Mouse (Mus musculus) CH12.LX (cell line): ENCODE data around the gene BC035044. TPM values are rescaled to one million over a fixed set of nuclear protein-coding genes. Genes with fewer than 3 reads are reported as not detected.

Experiments used
- DNase-seq: peaks from one replicate; pipeline ENCODE4 v3.0.0-alpha.2; 2013; ENCODE audit errors: extremely low read depth
- H3K27ac ChIP-seq: 2 replicates; pipeline ENCODE4 v1.5.1; 2012; ENCODE audit warnings: low read depth, mild to moderate bottlenecking, control low read depth, moderate library complexity; ENCODE audit not compliant: insufficient read depth
- H3K27me3 ChIP-seq: replicated peaks from 2 replicates; pipeline ENCODE3; 2012; ENCODE audit warnings: inconsistent platforms
- H3K36me3 ChIP-seq, 2 experiments: replicated peaks in 1 of 2; 2 replicates each; pipeline versions ENCODE3 to v1.6.1; 2012; ENCODE audit warnings: inconsistent platforms in 1 of 2, low read length in 1 of 2, mild to moderate bottlenecking in 1 of 2, mixed read lengths in 1 of 2, moderate library complexity in 1 of 2; ENCODE audit not compliant: control insufficient read depth in 1 of 2, insufficient read depth in 1 of 2
- H3K4me1 ChIP-seq, 2 experiments: 2 replicates each; pipeline ENCODE4 v1.6.1; 2012; ENCODE audit warnings: inconsistent platforms in 1 of 2, moderate library complexity in 1 of 2; ENCODE audit not compliant: insufficient read depth in 2 of 2, control insufficient read depth in 1 of 2
- H3K4me2 ChIP-seq: 2 replicates; pipeline ENCODE4 v1.6.1; 2012; ENCODE audit warnings: low read depth, mild to moderate bottlenecking, control low read depth; ENCODE audit not compliant: poor library complexity, insufficient read depth, severe bottlenecking
- H3K4me3 ChIP-seq, 3 experiments: fragments of 150-350 bp in 1 of 3; sonication (generic) in 1 of 3; replicated peaks in 1 of 3; 2 replicates each; pipeline versions ENCODE3 to v1.5.1; 2011 to 2012; ENCODE audit warnings: low read depth in 2 of 3, low read length in 2 of 3, mild to moderate bottlenecking in 2 of 3, moderate library complexity in 2 of 3, control low read depth in 1 of 3, improper control_type of control experiment in 1 of 3, inconsistent platforms in 1 of 3, mixed read lengths in 1 of 3; ENCODE audit not compliant: poor library complexity in 1 of 3
- H3K79me2 ChIP-seq: replicated peaks from 2 replicates; pipeline ENCODE4 v1.6.1; 2012; ENCODE audit warnings: mild to moderate bottlenecking, moderate library complexity; ENCODE audit not compliant: control insufficient read depth, poor library complexity, insufficient read depth, severe bottlenecking; ENCODE audit errors: extremely low read depth
- H3K9ac ChIP-seq: 2 replicates; pipeline ENCODE4 v1.6.1; 2012; ENCODE audit warnings: low read depth, mild to moderate bottlenecking, control low read depth, moderate library complexity; ENCODE audit not compliant: insufficient read depth
- H3K9me3 ChIP-seq: replicated peaks from 2 replicates; pipeline ENCODE3; 2012; ENCODE audit warnings: low read length, inconsistent platforms, mixed read lengths
- BHLHE40 ChIP-seq: IDR thresholded peaks from 2 replicates; pipeline ENCODE4 v1.6.1; 2011; ENCODE audit warnings: mild to moderate bottlenecking, low read depth, low read length, improper control_type of control experiment
- CHD1 ChIP-seq: IDR thresholded peaks from 2 replicates; pipeline ENCODE4 v1.6.1; 2012; ENCODE audit warnings: low read depth, low read length, improper control_type of control experiment, inconsistent platforms
- CHD2 ChIP-seq: IDR thresholded peaks from 2 replicates; pipeline ENCODE4 v1.6.1; 2011; ENCODE audit warnings: low read length, improper control_type of control experiment
- ETS1 ChIP-seq: conservative IDR thresholded peaks from 2 replicates; pipeline ENCODE4 v1.6.1; 2012; ENCODE audit warnings: low read depth, mild to moderate bottlenecking, inconsistent platforms, low read length, improper control_type of control experiment, moderate library complexity
- HCFC1 ChIP-seq: IDR thresholded peaks from 2 replicates; pipeline ENCODE4 v1.6.1; 2012; ENCODE audit warnings: low read depth, mild to moderate bottlenecking, inconsistent platforms, low read length, improper control_type of control experiment
- JUN ChIP-seq: IDR thresholded peaks from 2 replicates; pipeline ENCODE4 v1.6.1; 2011; ENCODE audit warnings: low read depth, mild to moderate bottlenecking, low read length, improper control_type of control experiment, moderate library complexity; ENCODE audit not compliant: insufficient read depth
- JUND ChIP-seq: conservative IDR thresholded peaks from 2 replicates; pipeline ENCODE4 v1.6.1; 2011; ENCODE audit warnings: low read depth, low read length, improper control_type of control experiment
- MAFK ChIP-seq: IDR thresholded peaks from 2 replicates; pipeline ENCODE4 v1.6.1; 2011; ENCODE audit warnings: low read length, improper control_type of control experiment; ENCODE audit not compliant: insufficient replicate concordance
- MAZ ChIP-seq: IDR thresholded peaks from 2 replicates; pipeline ENCODE4 v1.6.1; 2012; ENCODE audit warnings: low read depth, mild to moderate bottlenecking, inconsistent platforms, low read length, improper control_type of control experiment, moderate library complexity
- MXI1 ChIP-seq: IDR thresholded peaks from 2 replicates; pipeline ENCODE4 v1.6.1; 2011; ENCODE audit warnings: mild to moderate bottlenecking, low read depth, low read length, improper control_type of control experiment
- MYC ChIP-seq: IDR thresholded peaks from 2 replicates; pipeline ENCODE4 v1.6.1; 2011; ENCODE audit warnings: low read depth, mild to moderate bottlenecking, improper control_type of control experiment, low read length
- NELFE ChIP-seq: IDR thresholded peaks from 2 replicates; pipeline ENCODE4 v1.6.1; 2011; ENCODE audit warnings: low read depth, low read length, improper control_type of control experiment
- NRF1 ChIP-seq: IDR thresholded peaks from 2 replicates; pipeline ENCODE4 v1.6.1; 2014; ENCODE audit warnings: low read depth, mild to moderate bottlenecking, inconsistent platforms, low read length, improper control_type of control experiment, moderate library complexity
- TBP ChIP-seq: conservative IDR thresholded peaks from 2 replicates; pipeline ENCODE4 v1.6.1; 2011; ENCODE audit warnings: low read depth, low read length, improper control_type of control experiment
- USF1 ChIP-seq: IDR thresholded peaks from 2 replicates; pipeline ENCODE4 v1.6.1; 2014; ENCODE audit warnings: low read depth, mild to moderate bottlenecking, inconsistent platforms, low read length, improper control_type of control experiment
- USF2 ChIP-seq: conservative IDR thresholded peaks from 2 replicates; pipeline ENCODE4 v1.6.1; 2011; ENCODE audit warnings: low read depth, low read length, improper control_type of control experiment
- ZNF384 ChIP-seq: IDR thresholded peaks from 2 replicates; pipeline ENCODE4 v1.6.1; 2012; ENCODE audit warnings: low read depth, low read length, improper control_type of control experiment, inconsistent platforms
- dilution Hi-C: fragments of 300-500 bp; cut with MboI; formaldehyde crosslinking; loops from 2 replicates; pipeline ENCODE4 v1.14.3; 2020; ENCODE audit warnings: low sequenced_read_pairs; ENCODE audit not compliant: extremely low pct_unique_long_range_greater_than_20kb, extremely low pct_ligation_motif_present
- in situ Hi-C: fragments of 300-500 bp; cut with MboI; formaldehyde crosslinking; loops from 3 replicates; pipeline ENCODE4 v1.14.3; 2019; ENCODE audit warnings: low sequenced_read_pairs, low pct_ligation_motif_present, low pct_unique_long_range_greater_than_20kb, mixed read lengths
- polyA plus RNA-seq: library from polyadenylated mRNA; unstranded; fragments of >175 nt; gene quantifications from 2 replicates; pipeline ENCODE4 v1.2.1, GENCODE M21; 2012; ENCODE audit warnings: low read depth; ENCODE audit not compliant: insufficient read length
- total RNA-seq, 2 experiments: library from RNA; depleted of rRNA; stranded (reverse); fragments of 300-350 nt in 1 of 2; fragments of >200 nt in 1 of 2; gene quantifications; 2 replicates each; pipeline ENCODE4 v1.2.3; 2012 to 2014

The BC035044 gene
- total and polyA plus RNA-seq, 3 experiments = 49.7 to 121 (median 51.6) TPM

- no peak for TF ChIP-seq USF1
- no peak for TF ChIP-seq JUND
- TF ChIP-seq USF2 = no peak
- no peak for TF ChIP-seq ETS1
- TF ChIP-seq MAFK = 0 out of 2 replicates have a peak, but pooled peaks have one; percentile 12
- no peak for TF ChIP-seq JUN
- no peak for TF ChIP-seq MAZ
- peak; percentile 82 for TF ChIP-seq ZNF384
- TF ChIP-seq HCFC1 = no peak
- TF ChIP-seq MXI1 = no peak
- TF ChIP-seq NRF1 = peak; percentile 9; the same call in 1 of the 2 replicates
Observed at GRCm38 (mm10) chr6:128845319-128845979, 45.5 kb downstream of the BC035044 start (continued).

DNA sequence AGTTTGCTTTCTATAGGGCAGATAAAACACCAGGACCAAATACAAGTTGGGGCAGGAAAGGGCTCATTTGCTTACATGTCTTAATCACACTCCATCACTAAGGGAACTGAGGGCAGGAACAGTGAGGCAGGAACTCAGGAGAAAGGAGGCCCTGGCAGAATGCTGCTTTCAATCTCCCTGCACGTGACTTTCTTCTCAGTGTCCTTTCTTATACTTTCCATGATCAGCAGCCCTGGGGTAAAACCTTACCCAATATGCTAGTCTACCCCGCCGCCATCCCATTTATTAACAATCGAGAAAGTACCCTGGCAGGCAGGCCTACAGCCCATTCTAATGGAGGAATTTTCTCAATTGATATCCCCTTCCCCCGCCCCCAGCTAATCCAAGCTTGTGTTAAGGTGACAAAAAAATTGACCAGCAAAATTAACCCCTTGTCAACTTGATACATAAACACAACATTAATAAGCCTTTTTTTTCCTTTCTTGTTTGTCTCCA lies 46.3 kb downstream of the BC035044 start:
- peak overlapping the region; percentile 69 for H3K4me2 ChIP-seq
- TF ChIP-seq BHLHE40 (peak; percentile 83), CHD1 (0 out of 2 replicates have a peak, but pooled peaks have one; percentile 13), MYC (no peak), CHD2 (peak; percentile 41; the same call in 1 of the 2 replicates)
- TF ChIP-seq, all 38 proteins: peak for 3
- peak overlapping the region in 2 of 3 experiments; percentile 43 to 86 for H3K4me3 ChIP-seq

DNA sequence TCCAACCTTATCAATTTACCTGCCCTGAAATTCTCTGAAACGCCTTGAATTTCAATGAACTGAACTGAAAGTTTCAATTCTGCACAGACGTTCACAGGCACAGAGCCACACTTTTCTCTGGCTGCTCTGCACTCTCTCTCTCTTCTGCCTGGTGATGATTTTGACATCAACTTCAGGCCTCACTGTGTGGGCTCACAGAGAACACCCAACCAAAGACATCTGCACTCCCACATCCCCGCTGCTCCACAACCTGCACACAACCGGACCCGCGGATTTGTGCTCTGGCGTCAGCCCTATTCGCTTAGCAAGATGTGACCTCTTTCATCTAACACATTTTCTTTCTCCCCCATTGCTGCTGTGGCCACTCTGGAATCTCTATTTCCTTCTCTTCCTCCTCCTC lies 46.8 kb downstream of the BC035044 start:
- H3K27me3 ChIP-seq = no peaks in the 10 kb centered on the region
- peak overlapping the region; percentile 77 for H3K27ac ChIP-seq
- no peak for TF ChIP-seq USF2
- TF ChIP-seq CHD1 = peak; percentile 87; the same call in 1 of the 2 replicates
- TF ChIP-seq NELFE = no peak
- TF ChIP-seq ETS1 = no peak
- TF ChIP-seq TBP = peak; percentile 9; the same call in 1 of the 2 replicates

More for the DNA sequence above, 46.3 kb downstream of the BC035044 start:
- Histone ChIP-seq H3K27ac (peak overlapping the region; percentile 77), H3K9me3 (no peaks in the 10 kb centered on the region), H3K27me3 (no peaks in the 10 kb centered on the region), H3K9ac (peak overlapping the region; percentile 62), H3K4me1 (peaks cover 3 to 29% of the 10 kb centered on the region in 2 experiments), H3K79me2 (no peaks in the 10 kb centered on the region; the same call in 1 of the 2 replicates), H3K36me3 (peaks cover 20 to 27% of the 10 kb centered on the region in 2 experiments)
- in situ Hi-C loops (loop anchor here (5.0 to 25.0 kb wide), 5 partner anchors 37 to 518 kb away; no protein-coding TSS in a partner anchor), dilution Hi-C loops (no loop called here)
- DNase-seq = no peak

More for the DNA sequence above, 46.8 kb downstream of the BC035044 start:
- peak; percentile 31 for DNase-seq
- H3K36me3 ChIP-seq = peaks cover 16 to 22% of the 10 kb centered on the region in 2 experiments
- H3K9ac ChIP-seq = peak overlapping the region; percentile 62
- H3K79me2 ChIP-seq = no peaks in the 10 kb centered on the region; the same call in 1 of the 2 replicates
- H3K4me2 ChIP-seq = peak overlapping the region; percentile 69
- H3K4me1 ChIP-seq = peaks cover 3 to 29% of the 10 kb centered on the region in 2 experiments
- dilution Hi-C loops (no loop called here), in situ Hi-C loops (loop anchor here (5.0 to 25.0 kb wide), 4 partner anchors 37 to 518 kb away; no protein-coding TSS in a partner anchor)
- H3K4me3 ChIP-seq = peak overlapping the region; percentile 43 to 86 (median 74)
- no peaks in the 10 kb centered on the region for H3K9me3 ChIP-seq
